Mouse (Mus musculus): ENCODE measurements at regions not wholly inside any gene's neighbourhood (a gene's known extent, or its start where the extent isn't known, plus 50 kb on each side); places are given as distances from the start of the nearest gene placed in this dataset.
A peak's percentile ranks its signal among the peaks of the same experiment; 100 is the strongest.

DNA sequence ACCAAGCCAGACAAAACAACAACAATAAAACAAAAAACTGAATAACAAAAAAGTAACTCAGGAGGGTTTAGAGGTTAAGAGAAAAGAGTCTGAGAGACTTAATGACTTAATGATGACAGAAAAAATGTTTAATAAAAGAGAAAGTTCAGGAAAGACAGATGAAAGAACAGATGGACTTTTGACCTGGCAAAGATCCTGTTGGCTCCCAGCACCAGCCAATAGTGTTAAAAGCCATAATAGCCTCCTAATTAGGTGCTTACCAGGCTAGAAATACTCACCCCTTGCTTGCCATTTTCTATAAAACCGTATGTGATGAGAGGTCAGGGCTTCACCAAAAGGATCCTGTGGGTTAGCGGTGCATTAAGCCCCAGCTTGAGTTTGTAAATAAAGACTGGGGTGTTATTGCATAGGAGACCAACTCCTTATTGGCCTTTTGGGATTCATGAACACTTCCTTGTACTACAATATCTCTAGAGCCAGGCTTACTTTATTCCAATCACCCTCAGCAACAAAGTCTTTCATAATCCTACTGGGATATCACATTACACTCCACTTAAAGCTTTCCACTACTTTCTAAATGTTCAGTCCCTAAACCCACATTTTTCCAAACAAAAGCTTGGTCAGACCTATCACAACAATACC, 282.1 kb upstream of the Rasa1 start:
- DNase-seq = no peak

DNA sequence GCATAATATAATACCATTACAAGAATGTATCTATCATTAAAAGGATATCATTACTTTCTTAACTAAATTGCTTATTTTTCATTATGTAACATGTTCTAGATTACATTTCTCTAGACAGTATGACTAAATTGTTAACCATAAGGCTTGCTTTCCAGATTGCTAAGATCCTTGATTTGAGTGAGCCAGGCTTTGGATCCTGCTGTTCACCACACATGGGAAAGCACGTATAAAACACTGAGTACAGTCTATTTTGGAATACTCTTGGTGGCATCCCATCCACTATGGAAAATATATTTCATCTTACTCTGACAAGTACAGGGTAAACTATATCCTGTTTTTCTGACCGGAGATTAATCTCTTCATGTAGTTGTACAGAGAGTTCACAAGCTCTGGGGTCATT, 268.9 kb upstream of the Rasa1 start:
- DNase-seq = no peak

DNA sequence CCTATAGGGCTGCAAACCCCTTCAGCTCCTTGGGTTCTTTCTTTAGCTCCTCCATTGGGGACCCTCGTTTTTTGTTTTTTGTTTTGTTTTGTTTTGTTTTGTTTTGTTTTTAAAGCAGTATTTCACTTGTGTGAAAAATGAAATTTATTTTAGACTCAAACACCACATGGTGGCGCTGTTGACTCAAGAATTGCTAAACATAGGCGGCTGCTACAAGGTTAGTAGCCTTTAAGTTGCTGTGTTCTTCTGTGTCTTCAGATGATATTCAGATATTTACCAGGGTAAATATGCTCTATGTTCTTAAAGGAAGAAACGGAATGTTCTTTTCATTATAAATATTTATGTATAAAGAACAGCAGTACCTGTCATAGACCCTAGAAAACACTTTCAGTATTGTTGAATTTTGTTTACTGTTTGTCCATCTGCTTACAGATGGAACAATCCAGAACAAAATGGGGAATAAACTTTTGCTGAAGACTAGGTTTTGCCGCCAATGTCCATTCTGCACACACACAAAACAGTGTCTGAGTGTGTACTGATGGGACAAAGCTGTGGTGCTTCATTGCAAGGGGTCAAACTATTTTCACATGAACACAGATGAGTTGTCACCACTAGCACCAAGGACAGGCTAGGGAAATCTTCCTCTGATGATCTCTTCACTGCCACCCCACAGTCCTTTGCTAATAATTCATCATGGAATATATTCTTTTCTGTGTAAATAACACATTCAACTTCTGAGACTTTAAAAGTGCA, 267.3 kb upstream of the Rasa1 start:
- peak; percentile 81 for DNase-seq

GRCm38 (mm10) chr13:85553072-85553471, 264.1 kb upstream of the Rasa1 start:
- no peak for DNase-seq

DNA sequence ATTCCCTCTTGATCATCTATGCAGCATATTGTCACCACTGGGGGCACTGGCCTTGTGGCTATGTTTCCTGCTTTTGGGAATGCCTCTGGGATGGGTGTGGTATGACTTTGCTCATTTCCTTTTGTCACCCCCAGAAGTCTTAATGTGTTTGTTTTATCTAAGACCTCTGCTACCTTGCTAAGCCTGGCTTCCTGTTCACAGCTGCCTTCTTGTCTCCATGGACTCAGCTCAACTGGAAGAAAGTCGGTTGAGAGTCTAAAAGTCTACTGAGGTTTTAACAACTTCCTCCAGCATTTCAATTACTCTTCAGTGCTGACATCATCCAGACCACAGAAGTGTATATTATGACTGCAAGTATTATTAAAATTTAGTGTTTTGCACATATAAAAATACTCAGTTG, 220.7 kb upstream of the Rasa1 start:
- no peak for DNase-seq

GRCm38 (mm10) chr13:85508552-85508951, 219.6 kb upstream of the Rasa1 start:
- no peak for DNase-seq

- no peak for DNase-seq
Measured at GRCm38 (mm10) chr13:85507374-85508101, 218.6 kb upstream of the Rasa1 start.

DNA sequence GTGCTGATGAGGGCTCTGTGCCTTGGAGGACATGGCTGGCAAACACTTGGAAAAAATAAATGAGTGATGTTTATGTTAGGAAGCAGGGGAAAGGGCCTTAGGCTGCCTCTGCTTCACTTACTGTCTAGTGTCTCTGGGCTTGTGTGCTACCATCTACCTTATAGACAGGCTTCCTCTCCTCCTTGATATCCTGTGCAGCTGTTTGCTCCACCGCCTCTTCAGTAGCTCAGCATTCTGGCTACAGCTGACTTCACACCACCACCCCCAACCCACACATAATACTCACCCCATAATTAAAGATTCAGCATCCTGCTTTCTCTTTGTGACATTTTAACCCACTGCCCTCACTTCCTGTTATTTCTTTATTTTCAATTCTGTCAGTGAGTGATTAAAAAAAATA, 217.9 kb upstream of the Rasa1 start:
- DNase-seq = no peak

DNA sequence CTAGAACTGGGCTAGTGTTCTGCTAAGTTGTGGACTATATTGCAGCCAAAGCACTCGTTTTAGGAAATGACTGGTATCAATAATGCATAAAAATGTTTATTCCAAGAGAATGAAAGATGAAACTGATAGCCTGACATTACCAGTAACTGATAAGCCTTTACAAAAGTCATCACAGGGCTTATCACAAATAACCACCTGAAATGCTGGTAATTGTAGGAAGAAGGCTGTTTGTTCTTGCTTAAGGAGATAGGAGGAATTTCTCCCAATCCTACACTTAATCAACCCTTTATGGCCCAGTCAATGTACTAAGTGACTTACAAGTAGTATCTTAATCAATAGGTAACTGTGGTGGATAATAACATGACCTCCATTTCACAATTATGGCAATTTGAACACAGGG, 217.1 kb upstream of the Rasa1 start:
- DNase-seq = no peak

DNA sequence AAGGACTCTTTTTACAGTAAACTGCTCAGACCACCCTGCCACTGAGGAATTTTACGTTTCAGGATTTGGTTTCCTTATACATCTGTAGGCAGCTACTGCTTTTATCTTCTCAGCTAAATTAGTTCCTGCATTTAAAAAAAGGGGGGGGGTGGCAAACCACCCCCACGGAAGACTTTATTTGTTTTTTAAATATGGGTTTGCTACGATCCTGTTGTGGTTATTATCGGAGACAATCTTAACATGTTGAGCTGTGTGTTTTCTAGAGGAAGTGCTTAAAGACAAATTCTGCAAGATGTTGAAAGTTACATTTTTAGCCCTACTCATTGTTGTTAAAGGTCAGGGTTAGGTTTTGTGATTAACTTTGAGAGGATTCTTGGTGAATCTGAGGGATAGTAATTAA, 216.1 kb upstream of the Rasa1 start:
- no peak for DNase-seq

DNA sequence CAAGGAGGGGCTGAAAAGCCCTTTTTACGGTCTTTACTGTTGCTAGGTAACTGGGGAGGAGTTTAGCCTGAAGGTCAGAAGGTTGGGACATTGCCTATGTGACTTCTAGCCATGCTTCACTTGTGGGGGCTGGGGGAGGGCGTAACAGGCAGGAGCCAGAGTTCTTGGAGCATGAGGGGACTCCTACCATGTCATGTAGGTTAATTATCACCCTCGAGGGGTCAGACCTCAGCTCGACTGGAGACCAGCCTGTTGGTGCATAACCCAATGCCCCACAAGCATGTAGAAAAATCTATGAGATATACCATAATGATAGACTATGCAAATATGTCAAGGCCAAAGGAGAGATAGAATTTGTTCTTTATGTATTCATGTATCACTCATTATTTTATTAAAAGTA, 215.1 kb upstream of the Rasa1 start:
- no peak for DNase-seq

DNA sequence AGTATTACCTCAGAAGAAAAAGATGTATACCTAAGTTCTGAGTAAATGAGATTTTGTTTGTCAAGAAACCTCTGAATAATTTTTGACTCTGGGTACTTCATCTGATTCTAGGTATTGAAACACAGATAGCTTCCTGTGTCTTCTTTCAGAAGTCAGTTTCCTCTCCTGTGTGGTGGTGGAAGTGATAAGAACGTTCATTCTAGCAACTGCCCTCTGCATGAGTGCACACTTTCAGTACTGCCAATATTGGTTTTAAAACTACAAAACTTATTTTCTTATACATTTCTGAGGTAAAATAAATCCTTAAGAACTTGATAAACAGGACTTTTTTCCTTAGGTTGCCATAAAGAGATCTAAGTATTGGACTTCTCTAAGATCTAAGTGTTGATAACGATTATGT, 209.8 kb upstream of the Rasa1 start:
- no peak for DNase-seq

DNA sequence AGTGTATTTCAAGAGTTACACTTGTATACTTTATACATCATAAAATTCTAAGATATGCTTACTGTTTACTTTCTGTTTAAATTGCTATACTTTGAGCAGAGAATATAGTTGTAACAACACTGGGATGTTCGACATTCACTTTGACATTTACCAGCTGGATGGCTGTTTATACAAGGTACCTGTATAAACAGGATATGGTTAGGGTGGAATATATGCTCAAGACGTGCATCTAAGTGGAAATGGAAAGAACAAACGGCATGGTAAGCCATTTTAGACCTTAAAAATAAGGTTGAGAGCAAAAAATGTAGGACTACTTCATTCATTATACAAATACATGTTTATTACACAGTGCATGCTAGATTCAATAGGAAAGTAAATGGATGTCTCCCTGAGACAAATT, 195.9 kb upstream of the Rasa1 start:
- DNase-seq = no peak

GRCm38 (mm10) chr13:85483348-85483747, 194.4 kb upstream of the Rasa1 start:
- no peak for DNase-seq

DNA sequence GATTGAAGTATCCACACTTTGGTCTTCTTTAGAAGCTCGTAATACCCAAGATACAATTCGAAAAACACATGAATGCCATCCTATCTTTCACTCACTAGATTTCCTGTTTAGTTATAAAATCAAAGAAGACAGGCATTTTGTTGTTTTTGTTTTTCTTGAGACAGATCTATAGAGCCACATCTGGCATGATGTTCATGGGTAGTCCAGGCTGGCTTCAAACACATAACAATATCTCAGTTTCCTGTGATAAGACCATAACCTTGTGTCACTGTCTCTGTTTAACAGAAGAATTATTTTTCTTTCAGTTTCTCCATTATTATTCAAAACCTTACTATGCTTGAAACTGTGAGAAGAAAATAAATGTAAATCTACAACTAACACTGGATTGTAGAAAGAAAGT, 190.5 kb upstream of the Rasa1 start:
- DNase-seq = no peak

DNA sequence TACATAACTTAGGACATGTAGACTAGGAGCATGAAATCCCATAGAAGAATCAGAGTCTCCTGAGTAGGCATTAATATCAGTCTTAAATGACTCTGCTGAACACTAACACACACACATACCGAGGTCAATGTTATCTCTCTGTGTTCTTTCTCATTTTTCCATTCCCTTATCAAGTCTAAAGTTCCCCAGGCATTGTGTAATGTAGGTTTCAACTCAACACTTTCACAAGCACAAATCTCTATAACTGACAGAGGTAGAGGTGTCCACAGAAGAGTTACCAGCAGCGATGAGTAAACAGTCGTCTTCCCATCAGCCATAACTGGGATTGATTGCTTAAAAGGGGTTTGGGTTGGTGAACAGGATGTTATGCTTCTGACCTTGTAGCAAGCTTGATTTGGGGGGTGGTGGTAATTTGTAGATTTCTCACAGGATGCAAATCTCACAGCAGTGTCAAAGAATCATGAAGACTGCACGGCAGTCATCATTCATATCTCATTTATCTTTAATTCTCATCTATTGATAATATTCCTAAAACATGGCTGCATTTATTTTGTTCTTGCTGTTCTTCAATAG, 187.4 kb upstream of the Rasa1 start:
- DNase-seq = no peak

- no peak for DNase-seq
Measured at GRCm38 (mm10) chr13:85471340-85471739, 182.4 kb upstream of the Rasa1 start.

DNA sequence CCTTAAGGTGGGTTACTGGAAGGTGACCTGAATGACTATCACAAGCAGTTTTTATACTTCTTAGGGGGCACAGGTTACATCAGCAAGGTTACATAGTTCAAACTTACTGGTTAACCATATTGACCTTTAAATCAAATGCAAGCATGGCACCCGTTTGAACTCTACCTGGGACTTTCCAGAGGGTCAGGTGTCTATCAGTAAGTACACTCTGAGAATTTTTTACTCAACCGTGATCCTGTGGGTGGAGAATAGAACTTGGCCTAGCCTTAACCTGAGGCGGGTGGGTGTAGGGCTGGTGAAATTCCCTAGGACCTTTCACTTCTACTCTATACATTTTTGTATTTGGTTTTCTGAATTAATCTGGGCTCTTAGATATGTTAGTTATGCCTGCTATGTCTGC, 170.5 kb upstream of the Rasa1 start:
- no peak for DNase-seq

- no peak for DNase-seq
Measured at GRCm38 (mm10) chr13:85458611-85459010, 169.7 kb upstream of the Rasa1 start.

- no peak for DNase-seq
Measured at GRCm38 (mm10) chr13:85439581-85439980, 150.7 kb upstream of the Rasa1 start.

DNA sequence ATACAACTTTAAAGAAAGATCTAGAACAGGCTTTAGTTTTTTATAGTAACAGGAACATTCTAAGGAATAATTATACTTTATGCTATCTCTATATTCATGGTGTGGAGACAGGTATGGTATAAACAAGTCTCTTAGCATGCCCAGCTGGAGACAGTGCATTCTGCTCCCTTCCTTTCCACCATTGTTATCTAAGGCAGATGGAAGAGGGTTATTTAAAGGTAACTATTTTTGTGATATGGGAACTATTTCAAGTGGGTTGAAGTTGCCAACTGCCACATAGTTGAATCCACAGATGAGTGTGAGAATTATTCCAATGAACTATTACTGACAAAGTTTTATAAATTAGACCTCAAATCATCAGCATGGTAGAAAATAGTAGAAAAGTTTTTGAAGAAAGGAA, 148.9 kb upstream of the Rasa1 start:
- no peak for DNase-seq

DNA sequence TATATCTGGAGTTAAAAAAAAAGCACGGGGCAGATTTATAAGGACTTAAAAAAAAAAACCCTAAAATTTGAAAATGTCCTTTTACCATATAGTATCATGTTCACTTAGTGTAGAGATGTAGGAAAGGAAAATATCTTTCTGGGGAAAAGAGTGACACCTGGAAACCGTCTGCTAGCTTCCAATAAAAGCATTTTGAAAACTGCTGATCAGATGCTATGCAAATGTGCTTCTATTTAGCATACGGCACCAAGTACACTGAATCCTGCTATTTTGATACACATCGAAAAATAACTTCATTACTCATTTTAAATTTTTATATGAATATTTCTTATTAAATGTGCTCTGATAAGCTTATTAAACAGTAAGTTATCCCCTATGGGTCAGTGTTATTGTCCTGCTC, 148.1 kb upstream of the Rasa1 start:
- no peak for DNase-seq

DNA sequence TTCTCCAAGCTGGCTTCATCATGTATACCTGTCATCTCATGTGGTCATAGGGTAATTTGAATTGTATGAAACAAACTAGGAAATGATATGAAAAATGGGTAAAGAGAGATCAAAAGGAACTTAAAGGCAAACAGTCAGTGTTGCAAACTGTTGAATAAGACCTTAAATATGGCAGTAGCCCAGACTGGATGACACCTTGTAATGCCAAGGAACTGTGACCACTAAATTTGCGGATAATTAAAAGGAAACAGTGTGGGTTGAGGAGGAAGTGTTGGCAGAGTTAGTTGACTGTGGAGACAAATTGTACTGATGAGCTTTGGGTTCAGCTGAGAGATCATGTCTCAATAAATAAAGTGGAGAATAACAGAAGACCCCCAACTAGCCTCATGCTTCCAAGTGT, 147.3 kb upstream of the Rasa1 start:
- no peak for DNase-seq

DNA sequence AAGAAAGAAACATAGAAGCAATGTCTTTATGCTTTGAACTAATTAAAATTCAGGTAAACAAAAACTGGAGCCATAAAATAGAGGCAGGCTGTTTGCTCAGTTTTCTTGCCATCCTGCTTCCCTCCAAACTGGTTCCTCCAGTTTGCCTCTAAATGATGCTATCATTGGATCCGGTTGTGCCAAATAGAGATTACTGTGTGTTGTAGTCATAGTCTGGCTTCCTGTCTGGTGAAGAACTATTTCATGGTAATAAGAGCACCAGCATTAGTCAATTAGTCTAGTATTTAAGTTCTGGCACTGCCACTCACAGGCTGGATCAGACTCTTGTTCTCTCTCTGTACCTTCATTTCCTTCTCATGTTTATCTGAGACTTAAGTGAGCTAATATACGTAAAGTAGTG, 141.9 kb upstream of the Rasa1 start:
- DNase-seq = no peak
